Mouse (Mus musculus): ENCODE data around the gene Oxld1. TPM values are rescaled to one million over a fixed set of nuclear protein-coding genes. Genes with fewer than 3 reads are reported as not detected.

Gene Oxld1
- 10.5 and 12.8 TPM in 2 replicates for polyA plus RNA-seq (2012; ENCODE audit: low replicate concordance)

GRCm38 (mm10) chr11:120457772-120458751, at the start of gene Oxld1, which contains the start of gene Ccdc137:
TSS of gene Oxld1 (minus strand) at chr11:120458068.
TSS of gene Ccdc137 (plus strand) at chr11:120458115.

GRCm38 (mm10) chr11:120491317-120492023, 33.6 kb upstream of the Oxld1 start, which contains the start of gene Slc25a10:
TSS of gene Slc25a10 (plus strand) at chr11:120491840.

GRCm38 (mm10) chr11:120484265-120484981, 26.6 kb upstream of the Oxld1 start, which contains the start of gene Mrpl12:
TSS of gene Mrpl12 (plus strand) at chr11:120484613.

DNA sequence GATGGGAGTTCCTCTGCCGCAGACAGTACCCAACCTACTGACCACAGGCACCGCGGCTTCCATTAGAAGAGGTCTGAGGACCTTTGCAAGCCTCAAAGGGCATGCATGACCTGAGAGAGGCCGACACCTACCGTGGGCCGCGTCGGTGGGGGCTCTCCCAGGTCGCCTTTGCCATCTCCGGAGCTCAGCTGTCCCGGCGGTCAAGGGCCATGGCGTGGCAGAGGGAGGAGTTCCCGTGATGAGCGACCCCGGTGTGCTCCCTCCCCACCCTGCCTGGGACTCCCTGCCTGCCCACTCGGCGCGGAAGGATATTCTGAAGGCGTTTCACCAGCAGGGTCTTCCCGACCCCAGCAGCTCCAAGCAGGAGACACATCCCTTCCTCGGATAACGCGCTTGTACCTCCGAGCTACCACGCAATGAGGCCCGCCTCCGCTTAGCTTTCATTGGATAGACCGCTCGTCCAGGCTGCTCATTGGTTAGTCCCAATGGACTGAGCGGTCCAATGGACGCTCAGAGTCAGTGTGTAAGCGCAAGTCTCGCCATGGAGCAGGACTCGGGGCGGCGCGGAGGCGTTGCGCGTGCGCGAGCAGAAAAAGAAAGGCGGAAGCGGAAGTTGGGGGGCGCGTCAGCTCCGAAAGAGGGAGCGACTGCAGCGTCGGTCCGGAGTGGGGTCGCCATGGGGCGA, 9.3 kb upstream of the Oxld1 start, which contains the start of gene Arl16:
Gene Arl16 (minus strand): TSS at position 557 of the 685 bp plus-strand sequence.

DNA sequence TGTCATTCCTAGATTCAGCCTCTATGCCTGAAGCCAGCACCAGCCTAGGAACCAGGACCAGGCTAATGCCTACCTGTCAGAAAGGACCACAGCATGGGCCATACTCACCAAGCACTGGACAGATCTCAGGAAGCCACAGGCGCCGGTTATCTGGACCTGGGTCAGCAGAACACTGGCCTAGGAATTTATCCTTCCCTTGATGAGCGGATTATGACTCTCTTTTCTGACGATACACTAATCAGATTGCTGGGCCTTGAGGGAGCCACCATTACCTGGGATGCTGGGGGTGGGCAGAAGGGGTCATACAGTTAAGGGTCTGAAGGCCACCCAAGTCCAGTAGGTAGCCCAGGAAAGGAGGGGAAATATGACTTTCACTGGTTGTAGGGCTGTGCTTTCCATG, 4.6 kb downstream of the Oxld1 start, which contains the start of gene Pde6g:
Gene Pde6g (minus strand): TSS at position 195 of the 400 bp plus-strand sequence.

GRCm38 (mm10) chr11:120442344-120442743, 15.5 kb downstream of the Oxld1 start, which contains the start of gene Tspan10:
TSS of gene Tspan10 (plus strand) at chr11:120442644.

DNA sequence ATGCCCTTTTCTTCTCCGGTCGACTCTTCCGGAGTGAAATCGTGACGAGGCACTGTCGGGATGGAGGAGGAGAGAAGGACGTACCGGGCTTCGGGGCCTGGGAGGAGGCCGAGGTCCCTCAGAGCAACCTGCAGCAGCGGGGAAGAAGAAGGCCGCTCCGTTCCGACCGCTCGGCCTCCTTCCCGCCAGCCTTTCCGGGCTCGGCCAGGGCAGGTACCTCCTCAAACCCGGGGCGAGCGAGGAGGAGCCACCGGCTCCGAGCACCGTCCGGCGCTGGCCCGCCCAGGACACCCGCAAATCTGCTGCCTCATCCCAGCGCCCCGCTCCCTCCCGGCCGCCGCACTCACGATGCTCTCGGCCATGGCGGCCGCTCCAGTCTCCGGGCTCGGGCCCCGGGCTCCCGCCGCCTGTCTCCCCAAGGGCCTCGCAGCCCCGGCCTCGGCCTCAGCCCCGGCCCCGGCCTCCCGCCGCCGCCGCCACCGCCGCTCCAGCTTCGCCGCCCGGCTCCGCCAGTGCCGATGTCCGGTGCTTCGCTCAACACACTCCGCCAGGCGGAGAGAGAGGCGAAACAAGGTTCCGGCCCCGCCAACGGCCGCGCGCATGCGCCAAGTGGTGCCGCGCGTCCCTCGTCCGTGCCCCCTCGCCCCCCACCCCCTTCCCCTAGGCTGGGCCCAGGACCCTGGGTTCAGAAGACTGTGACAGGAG, 20.6 kb downstream of the Oxld1 start, which contains the start of gene Nploc4:
Gene Nploc4 (minus strand): TSS at position 557 of the 705 bp plus-strand sequence.

Other genes with a start within 250 kb of the Oxld1 start
- 3.3 and 4.0 TPM in 2 replicates for gene Bahcc1, start 225.1 kb downstream of the Oxld1 start, polyA plus RNA-seq (2012; ENCODE audit: low replicate concordance)
- gene Actg1, start 109.5 kb downstream of the Oxld1 start, polyA plus RNA-seq (2012; ENCODE audit: low replicate concordance): 867 and 988 TPM in 2 replicates
- 0.08 TPM in 1 of 2 replicates, not detected in the other for gene Fscn2, start 96.5 kb downstream of the Oxld1 start, polyA plus RNA-seq (2012; ENCODE audit: low replicate concordance)
- 21.3 and 34.2 TPM in 2 replicates for gene Faap100, start 79.3 kb downstream of the Oxld1 start, polyA plus RNA-seq (2012; ENCODE audit: low replicate concordance)
- gene Nploc4, start 20.4 kb downstream of the Oxld1 start, polyA plus RNA-seq (2012; ENCODE audit: low replicate concordance): 61.4 and 65.9 TPM in 2 replicates
- gene Tspan10, start 15.4 kb downstream of the Oxld1 start, polyA plus RNA-seq (2012; ENCODE audit: low replicate concordance): 0.07 TPM in 1 of 2 replicates, not detected in the other
- 0.13 and 0.58 TPM in 2 replicates for gene Pde6g, start 4.6 kb downstream of the Oxld1 start, polyA plus RNA-seq (2012; ENCODE audit: low replicate concordance)
- 20.5 and 30.8 TPM in 2 replicates for gene Ccdc137, start within 50 bp of the Oxld1 start, polyA plus RNA-seq (2012; ENCODE audit: low replicate concordance)
- gene Arl16, start 9.5 kb upstream of the Oxld1 start, polyA plus RNA-seq (2012; ENCODE audit: low replicate concordance): 27.3 and 31.8 TPM in 2 replicates
- gene Mrpl12, start 26.5 kb upstream of the Oxld1 start, polyA plus RNA-seq (2012; ENCODE audit: low replicate concordance): 130 and 185 TPM in 2 replicates
- 27.5 and 43.7 TPM in 2 replicates for gene Slc25a10, start 33.8 kb upstream of the Oxld1 start, polyA plus RNA-seq (2012; ENCODE audit: low replicate concordance)
- not detected in 2 replicates for gene Gcgr, start 72.6 kb upstream of the Oxld1 start, polyA plus RNA-seq (2012; ENCODE audit: low replicate concordance)
- 130 and 145 TPM in 2 replicates for gene Mcrip1, start 91.7 kb upstream of the Oxld1 start, polyA plus RNA-seq (2012; ENCODE audit: low replicate concordance)
- not detected in 2 replicates for gene Ppp1r27, start 93.1 kb upstream of the Oxld1 start, polyA plus RNA-seq (2012; ENCODE audit: low replicate concordance)
- 322 and 696 TPM in 2 replicates for gene P4hb, start 115.2 kb upstream of the Oxld1 start, polyA plus RNA-seq (2012; ENCODE audit: low replicate concordance)
- gene Arhgdia, start 123.6 kb upstream of the Oxld1 start, polyA plus RNA-seq (2012; ENCODE audit: low replicate concordance): 989 and 1,139 TPM in 2 replicates
- 123 and 133 TPM in 2 replicates for gene Alyref, start 140.3 kb upstream of the Oxld1 start, polyA plus RNA-seq (2012; ENCODE audit: low replicate concordance)
- gene Anapc11, start 140.4 kb upstream of the Oxld1 start, polyA plus RNA-seq (2012; ENCODE audit: low replicate concordance): 30.2 and 93.3 TPM in 2 replicates
- 3.7 and 6.2 TPM in 2 replicates for gene Npb, start 150.4 kb upstream of the Oxld1 start, polyA plus RNA-seq (2012; ENCODE audit: low replicate concordance)
- 62.9 and 99.6 TPM in 2 replicates for gene Pcyt2, start 159.9 kb upstream of the Oxld1 start, polyA plus RNA-seq (2012; ENCODE audit: low replicate concordance)
- gene Sirt7, start 167.2 kb upstream of the Oxld1 start, polyA plus RNA-seq (2012; ENCODE audit: low replicate concordance): 225 and 508 TPM in 2 replicates
- gene Mafg, start 175.5 kb upstream of the Oxld1 start, polyA plus RNA-seq (2012; ENCODE audit: low replicate concordance): 42.4 and 46.3 TPM in 2 replicates
- gene Pycr1, start 185.7 kb upstream of the Oxld1 start, polyA plus RNA-seq (2012; ENCODE audit: low replicate concordance): 1.2 and 1.3 TPM in 2 replicates
- 0.42 and 1.4 TPM in 2 replicates for gene Myadml2, start 190.1 kb upstream of the Oxld1 start, polyA plus RNA-seq (2012; ENCODE audit: low replicate concordance)
- gene Notum, start 203.1 kb upstream of the Oxld1 start, polyA plus RNA-seq (2012; ENCODE audit: low replicate concordance): not detected in 2 replicates
- 214 and 360 TPM in 2 replicates for gene Aspscr1, start 214.9 kb upstream of the Oxld1 start, polyA plus RNA-seq (2012; ENCODE audit: low replicate concordance)